Mouse (Mus musculus) c-Kit-positive CD71-negative TER-119-negative erythroid progenitor cells, embryonic 14.5 days (primary cell): ENCODE results near the gene Fndc8.
"Not testable (repeated sequence)": the region's sequence is repeated elsewhere in the genome, so short reads cannot be mapped to it uniquely, and the experiment has no call there.

Source experiments
- DNase-seq: peaks from one replicate; pipeline ENCODE4 v3.0.0-alpha.2; 2013; ENCODE audit warnings: low read depth

Gene Fndc8

DNA sequence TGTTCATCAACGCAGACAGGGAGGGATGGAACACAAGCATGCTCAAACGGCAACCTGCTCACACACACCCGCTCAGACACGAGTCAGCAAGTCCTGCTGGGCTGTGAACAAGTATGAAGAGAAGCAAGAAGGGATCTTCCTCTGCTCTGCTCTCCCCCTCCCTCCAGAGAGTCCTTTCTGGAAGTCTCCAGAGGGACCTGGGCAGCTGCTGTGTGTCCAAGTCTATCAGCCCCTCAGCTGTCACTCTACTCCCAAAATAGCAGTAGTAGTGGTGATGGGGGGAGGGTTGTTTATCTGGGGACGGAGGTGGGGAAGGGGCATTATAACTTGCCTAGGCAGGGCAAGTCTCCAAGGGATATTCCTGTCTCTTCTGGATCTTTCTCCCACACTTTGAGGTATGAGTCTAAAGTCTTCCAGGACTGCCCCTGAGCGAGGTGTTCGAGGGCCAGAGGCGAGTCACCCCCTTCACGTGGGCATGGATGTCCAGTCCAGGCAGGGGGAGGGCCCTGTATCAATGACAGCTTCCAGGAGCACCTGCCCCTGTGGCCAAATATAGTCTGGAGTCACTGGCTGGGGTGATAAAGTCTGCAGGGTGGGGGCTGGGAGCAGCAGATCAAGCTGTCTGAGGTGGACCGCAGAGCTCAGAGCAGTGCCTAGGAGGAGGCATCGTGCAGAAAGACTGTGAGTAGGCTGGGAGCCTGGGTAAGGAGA, 18.9 kb downstream of the Fndc8 start:
- DNase-seq = no peak

- DNase-seq = peak; percentile 68
These were observed 22.9 kb downstream of the Fndc8 start for GRCm38 (mm10) chr11:82914711-82915352.

GRCm38 (mm10) chr11:82920768-82921167, 28.8 kb downstream of the Fndc8 start:
- DNase-seq = no peak

DNA sequence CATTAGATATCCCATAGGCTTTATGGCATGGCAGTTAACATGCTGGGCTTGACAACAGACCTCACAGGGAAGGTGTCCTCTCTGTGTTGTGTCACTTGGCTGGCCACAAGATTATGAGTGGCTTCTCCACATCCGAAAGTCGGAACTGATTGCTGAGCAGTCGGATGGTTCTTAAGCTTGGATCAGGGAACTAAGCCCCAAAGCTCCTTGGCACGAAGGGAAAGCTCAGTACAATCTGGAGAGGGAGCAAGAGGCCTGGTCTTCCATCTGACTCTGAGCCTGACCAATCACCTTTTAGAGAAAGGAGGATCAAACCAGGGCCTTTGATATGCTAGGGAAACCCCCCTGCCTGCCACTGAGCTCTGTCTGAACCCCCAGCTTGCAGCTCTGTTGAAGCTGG, 29.8 kb downstream of the Fndc8 start:
- no peak for DNase-seq

DNA sequence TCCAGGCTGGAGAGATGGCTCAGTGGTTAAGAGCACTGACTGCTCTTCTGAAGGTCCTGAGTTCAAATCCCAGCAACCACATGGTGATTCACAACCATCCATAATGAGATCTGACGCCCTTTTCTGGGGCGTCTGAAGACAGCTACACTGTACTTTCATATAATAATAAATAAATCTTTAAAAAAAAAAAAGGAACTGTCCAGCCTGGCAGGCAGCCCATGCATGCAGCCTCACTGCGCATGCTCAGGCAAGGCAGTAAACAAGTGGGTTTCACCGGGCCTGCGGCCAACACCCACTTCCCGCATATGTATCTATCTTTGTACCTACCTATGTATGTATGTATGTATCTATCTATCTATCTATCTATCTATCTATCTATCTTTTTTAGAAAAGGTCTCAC, 32.0 kb downstream of the Fndc8 start:
- not testable (repeated sequence) for DNase-seq

DNA sequence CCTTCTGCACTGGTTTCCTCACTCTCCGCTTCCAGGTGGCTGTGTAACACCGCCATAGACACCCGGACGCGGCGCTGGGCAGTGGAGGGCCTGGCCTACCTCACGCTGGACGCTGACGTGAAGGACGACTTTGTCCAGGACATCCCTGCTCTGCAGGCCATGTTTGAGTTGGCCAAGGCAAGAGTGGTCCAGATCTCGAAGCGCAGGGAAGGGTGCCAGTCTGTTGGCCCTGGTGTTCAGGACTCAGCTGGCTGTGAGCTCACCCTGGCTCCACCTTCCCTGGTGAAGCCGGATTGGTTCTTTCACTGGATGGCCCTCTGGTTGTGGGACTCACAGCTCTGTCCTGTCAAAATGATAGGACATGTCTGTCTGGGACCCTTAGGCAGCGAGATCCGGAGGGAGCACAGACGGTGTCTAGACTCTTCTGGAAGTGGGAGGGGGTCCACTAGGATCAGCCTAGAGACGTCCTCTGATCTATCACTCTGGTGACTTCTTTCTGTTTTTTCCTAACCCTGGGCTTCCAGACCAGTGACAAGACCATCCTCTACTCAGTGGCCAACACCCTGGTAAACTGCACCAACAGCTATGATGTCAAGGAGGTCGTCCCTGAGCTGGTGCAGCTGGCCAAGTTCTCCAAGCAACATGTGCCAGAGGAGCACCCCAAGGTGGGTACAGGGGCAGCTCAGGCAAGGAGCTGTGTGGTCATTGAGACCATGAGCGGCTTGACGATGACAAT, 37.1 kb downstream of the Fndc8 start:
- no peak for DNase-seq

GRCm38 (mm10) chr11:82929633-82929950, 37.7 kb downstream of the Fndc8 start:
- DNase-seq = no peak

DNA sequence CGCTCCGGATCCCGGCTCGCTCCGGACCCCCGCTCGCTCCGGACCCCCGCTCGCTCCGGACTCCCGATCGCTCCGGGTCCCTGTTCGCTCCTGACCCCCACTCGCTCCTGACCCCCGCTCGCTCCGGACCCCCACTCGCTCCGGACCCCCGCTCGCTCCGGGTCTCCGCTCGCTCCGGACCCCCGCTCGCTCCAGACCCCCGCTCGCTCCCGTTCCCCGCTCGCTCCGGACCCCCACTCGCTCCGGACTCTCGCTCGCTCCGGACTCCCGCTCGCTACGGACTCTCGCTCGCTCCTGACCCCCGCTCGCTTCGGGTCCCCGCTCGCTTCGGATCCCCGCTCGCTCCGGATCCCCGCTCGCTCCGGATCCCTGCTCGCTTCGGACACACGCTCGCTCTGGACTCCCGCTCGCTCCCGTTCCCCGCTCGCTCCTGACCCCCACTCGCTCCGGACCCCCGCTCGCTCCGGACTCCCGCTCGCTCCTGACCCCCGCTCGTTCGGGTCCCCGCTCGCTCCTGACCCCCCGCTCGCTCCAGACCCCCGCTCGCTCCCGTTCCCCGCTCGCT, 38.5 kb downstream of the Fndc8 start:
- DNase-seq = not testable (repeated sequence)

- not testable (repeated sequence) for DNase-seq
These were observed 39.2 kb downstream of the Fndc8 start for GRCm38 (mm10) chr11:82931161-82931560.

DNA sequence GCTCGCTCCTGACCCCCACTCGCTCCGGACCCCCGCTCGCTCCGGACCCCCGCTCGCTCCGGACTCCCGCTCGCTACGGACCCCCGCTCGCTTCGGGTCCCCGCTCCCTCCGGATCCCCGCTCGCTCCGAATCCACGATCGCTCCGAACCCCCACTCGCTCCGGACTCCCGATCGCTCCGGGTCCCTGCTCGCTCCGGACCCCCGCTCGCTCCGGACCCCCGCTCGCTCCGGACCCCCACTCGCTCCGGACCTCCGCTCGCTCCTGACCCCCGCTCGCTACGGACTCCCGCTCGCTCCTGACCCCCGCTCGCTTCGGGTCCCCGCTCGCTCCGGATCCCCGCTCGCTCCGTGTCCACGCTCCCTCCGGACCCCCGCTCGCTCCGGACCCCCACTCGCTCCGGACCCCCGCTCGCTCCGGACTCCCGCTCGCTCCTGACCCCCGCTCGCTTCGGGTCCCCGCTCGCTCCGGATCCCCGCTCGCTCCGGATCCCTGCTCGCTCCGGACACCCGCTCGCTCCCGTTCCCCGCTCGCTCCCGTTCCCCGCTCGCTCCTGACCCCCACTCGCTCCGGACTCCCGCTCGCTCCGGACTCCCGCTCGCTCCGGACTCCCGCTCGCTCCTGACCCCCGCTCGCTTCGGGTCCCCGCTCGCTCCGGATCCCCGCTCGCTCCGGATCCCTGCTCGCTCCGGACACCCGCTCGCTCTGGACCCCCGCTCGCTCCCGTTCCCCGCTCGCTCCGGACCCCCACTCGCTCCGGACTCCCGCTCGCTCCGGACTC, 39.9 kb downstream of the Fndc8 start:
- not testable (repeated sequence) for DNase-seq

DNA sequence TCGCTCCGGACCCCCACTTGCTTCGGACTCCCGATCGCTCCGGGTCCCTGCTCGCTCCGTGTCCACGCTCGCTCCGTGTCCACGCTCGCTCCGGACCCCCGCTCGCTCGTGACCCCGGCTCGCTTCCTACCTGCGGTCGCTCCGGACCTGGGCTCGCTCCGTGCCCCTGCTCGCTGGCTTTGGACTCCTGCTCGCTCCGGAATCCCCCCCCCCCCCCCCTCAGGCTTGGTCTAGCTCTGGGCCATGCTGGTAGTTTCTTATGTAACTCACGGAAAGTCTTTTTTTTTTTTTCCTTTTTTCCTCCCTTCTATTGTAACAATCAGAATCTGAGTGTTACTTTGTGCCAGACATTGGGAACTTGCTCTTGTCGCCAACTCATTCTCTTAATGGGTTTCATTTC, 41.3 kb downstream of the Fndc8 start:
- no peak for DNase-seq

- DNase-seq = no peak
These were observed 51.4 kb downstream of the Fndc8 start for GRCm38 (mm10) chr11:82943336-82943735.

- DNase-seq = no peak
These were observed 53.7 kb downstream of the Fndc8 start for GRCm38 (mm10) chr11:82945636-82946035.

GRCm38 (mm10) chr11:82947457-82947856, 55.5 kb downstream of the Fndc8 start:
- DNase-seq = no peak

GRCm38 (mm10) chr11:82949036-82949435, 57.1 kb downstream of the Fndc8 start:
- no peak for DNase-seq
